Mouse (Mus musculus) gastrocnemius, adult 8-10 months (tissue): ENCODE data around the gene Fgfr2. TPM values are rescaled to one million over a fixed set of nuclear protein-coding genes. Genes with fewer than 3 reads are reported as not detected.
A peak's percentile ranks its signal among the peaks of the same experiment; 100 is the strongest.

Experiments
- DNase-seq, 2 experiments: peaks; one replicate each; pipeline ENCODE4 v3.0.0; 2022; ENCODE audit warnings: low spot score in 2 of 2
- total RNA-seq, 4 experiments: library from RNA; stranded (reverse); gene quantifications; 2 replicates each; pipeline ENCODE4 v1.2.4; 2022

Fgfr2 gene
- total RNA-seq, 4 experiments from 2014 or later = 0.17 to 1.3 (median 0.62) TPM

DNA sequence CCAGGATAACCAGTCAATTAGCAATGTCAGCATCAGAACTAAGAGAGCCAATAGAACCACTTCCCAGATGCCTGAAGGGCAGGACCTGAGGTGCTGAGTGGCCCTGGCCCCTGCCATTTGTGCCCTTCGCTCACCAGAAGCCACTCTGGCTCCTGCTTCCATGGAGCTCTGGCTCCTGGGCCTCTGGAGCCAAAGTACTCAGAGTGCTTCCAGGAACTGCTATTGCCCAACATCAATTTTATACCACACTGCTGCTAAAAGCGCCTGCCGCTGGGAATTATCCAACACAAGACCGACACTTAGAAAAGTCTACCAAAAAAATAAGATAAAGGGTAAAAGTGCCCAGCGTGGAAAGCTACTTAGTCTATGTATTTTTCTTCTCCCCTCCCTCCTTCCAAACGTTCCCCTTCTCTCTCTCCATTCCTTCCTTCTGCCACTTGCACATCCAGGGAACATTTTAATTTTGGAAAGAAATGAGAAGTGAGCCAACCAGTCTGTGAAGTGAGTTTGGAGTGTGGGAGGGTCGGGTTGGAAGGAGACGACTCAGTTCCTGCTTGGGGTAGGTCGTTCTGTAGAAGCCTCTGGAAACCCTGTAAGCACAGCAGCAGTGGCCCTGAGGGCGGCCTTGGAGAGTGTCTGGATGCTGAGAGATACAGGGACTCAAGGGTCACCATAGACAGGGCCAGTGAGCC is 1216.5 kb downstream of the Fgfr2 start:
- no peak for DNase-seq

DNA sequence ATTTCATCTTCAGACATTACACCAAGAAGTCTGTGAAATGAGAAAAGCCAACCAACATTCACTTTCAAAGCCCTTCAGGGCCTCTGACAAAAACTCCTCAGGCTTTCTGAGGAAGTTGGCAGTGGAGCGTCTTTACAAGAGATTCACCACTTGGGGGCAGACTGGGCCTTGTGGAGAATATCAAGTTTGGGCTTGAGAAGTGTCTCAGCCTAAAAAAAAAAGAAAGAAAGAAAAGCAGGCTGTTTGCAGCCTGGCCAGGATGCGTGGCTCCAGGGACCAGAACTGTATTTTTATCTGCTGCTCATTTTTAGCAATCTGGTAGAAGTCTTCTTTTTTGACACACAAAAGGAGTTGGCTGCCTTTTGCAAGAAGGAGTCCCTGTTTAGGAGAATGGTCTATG is 1223.8 kb downstream of the Fgfr2 start:
- peak; percentile 45 to 49 for DNase-seq

DNA sequence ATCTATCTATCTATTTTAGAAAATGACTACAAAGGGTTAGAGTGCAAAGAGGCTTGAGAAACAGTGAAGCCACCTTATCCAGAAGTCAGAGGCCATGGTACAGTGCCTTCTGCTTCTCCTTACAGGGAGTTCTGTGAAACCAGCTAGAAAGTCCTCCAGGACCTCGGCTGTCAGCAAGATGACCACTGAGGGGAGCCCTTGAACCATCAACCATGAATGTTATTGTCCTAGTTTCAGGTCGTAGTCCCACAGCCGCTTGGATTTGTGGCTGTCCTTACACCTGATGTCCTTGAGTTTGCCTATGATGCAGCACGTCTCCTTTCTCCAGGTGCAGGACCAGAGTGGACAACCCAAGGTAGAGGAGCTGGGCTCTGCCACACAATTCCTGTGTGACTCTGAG is 1225.9 kb downstream of the Fgfr2 start:
- DNase-seq = no peak

GRCm38 (mm10) chr7:131882824-131883223 is 1240.3 kb downstream of the Fgfr2 start:
- no peak for DNase-seq

GRCm38 (mm10) chr7:131881876-131882615 is 1241.1 kb downstream of the Fgfr2 start:
- DNase-seq = peak; percentile 26 to 55

GRCm38 (mm10) chr7:131880150-131880549 is 1243.0 kb downstream of the Fgfr2 start:
- no peak for DNase-seq

DNA sequence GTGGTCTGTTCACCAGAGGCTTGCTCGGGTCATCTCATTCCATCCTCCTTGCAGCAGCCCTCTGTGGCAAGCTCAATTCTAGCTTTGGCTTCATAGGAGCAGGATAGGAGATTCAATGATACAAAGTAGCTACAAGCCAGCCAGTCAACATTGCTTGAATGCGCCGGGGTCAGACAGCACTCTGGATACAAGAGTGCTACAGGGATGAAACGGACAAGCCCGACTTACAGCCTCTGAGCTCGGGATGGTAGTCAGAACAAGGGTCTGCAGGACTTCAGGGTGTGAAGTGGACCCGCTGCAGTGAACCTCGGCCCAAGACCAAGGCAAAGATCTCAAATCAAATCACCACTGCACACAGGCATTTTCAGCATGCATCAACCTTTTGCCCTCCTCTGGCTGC is 1244.3 kb downstream of the Fgfr2 start:
- DNase-seq = no peak

DNA sequence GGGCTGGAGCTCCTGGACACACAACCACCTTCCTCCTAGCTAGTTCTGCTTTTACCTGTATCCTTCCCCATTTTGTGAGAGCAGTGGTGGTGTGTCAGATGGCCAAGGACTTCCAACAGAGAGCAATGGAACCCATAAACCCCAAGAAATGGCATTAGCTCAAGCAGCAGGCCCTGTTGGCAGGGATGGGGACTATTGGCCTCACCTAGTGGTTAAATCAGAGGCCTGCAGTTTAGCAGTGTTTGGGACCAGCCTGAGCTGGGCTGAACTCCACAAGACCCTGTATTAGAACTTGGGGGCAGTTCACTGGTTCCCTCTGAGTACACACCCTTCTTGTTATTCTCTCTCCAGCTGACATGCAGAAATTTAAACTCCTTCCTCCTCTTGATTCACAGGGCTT is 1262.0 kb downstream of the Fgfr2 start:
- no peak for DNase-seq

- DNase-seq = no peak
Measured at GRCm38 (mm10) chr7:131855641-131856040, 1267.5 kb downstream of the Fgfr2 start.

GRCm38 (mm10) chr7:131850579-131850978 is 1272.6 kb downstream of the Fgfr2 start:
- no peak for DNase-seq

GRCm38 (mm10) chr7:131846066-131846905 is 1276.9 kb downstream of the Fgfr2 start:
- DNase-seq = no peak

GRCm38 (mm10) chr7:131830261-131830660 is 1292.9 kb downstream of the Fgfr2 start:
- no peak for DNase-seq

- DNase-seq = no peak
Measured at GRCm38 (mm10) chr7:131826811-131827210, 1296.3 kb downstream of the Fgfr2 start.

DNA sequence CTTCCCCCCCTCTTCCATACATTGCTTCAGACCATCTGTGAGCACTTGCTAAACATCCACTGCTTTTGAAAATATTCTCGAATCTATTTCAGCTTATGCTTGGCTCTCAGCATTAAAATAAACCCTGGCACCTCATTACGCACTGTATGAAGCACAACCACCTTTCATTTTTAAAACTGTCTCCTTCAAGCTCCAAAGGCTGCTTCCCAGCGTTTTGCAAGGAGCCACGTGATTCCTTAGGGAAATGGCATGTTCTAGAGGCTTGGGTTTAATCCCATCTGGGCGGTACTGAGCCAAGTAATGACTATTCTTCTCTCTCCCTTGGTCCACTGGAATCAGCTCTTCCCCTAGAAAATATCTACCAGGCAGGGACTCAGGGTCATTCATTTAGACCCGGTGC is 1305.2 kb downstream of the Fgfr2 start:
- no peak for DNase-seq

DNA sequence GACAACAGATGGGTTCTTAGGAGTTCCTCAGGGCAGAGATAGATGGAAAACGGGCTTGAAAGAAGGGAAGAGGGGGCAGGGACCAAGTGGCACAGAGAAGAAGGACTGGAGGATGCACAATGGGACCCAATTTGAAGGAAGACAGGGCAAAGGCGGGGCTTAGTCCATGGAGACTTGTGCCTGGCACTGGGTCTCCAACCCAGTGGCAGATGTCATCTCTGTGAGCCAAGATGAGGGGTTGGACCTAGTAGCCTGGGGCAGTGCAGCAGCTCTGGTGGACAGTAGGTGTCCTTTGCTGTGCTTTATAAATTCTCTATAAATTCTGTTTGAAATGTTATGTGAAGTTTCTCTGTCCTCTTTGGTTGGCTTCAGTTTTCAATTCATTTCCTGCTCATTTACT is 1306.5 kb downstream of the Fgfr2 start:
- no peak for DNase-seq

- no peak for DNase-seq
Measured at GRCm38 (mm10) chr7:131812116-131812515, 1311.0 kb downstream of the Fgfr2 start.

GRCm38 (mm10) chr7:131810916-131811315 is 1312.2 kb downstream of the Fgfr2 start:
- DNase-seq = no peak

DNA sequence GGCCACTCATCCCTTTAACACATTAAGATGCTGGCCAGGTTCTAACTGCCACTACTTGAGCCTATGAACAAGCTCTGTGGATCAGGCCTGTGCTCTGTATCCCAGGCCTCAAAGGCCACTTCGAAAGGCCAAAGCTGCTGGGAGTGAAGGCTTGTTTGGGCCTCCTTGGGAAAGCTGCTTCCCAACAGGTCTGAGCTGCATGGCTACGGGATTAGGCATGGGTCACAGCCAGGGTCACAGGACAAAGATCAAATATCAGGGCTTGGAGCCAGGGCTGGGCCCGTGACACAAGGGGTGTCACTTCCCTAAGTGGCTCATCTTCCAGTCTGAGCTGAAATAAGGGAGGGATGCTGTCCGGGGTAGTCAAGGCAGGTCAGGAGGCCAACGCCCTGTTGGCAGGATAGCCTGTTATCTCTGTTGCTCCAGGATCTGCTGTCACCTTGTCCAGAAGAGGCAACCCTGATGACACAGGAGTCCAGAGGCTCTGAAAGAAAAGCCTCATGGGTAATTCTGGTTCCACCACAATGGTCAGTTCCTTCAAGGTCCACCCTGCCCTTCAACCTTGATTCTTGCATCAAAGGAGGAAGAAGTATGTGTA is 1313.5 kb downstream of the Fgfr2 start:
- peak in 1 of 2 experiments; percentile 5 for DNase-seq

DNA sequence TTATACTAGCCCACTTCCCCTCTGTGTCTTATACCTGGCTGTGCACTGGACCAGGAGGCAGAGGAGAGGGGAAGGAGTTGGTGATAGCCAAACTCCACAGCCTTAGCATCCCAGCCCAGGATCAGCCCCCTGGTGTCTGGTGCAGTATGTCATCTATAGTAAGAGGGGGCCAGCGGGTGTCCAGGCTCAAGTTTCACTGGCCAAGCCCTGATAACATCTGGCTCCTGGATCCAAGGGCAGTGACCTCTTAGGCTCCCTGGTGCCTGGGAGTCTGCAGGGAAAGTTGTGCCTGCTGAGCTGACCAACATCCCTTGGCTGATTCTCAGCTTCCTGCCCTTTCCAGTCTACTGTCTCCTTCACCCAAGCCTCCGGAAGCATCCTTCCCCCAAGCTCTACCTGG is 1315.9 kb downstream of the Fgfr2 start:
- no peak for DNase-seq

DNA sequence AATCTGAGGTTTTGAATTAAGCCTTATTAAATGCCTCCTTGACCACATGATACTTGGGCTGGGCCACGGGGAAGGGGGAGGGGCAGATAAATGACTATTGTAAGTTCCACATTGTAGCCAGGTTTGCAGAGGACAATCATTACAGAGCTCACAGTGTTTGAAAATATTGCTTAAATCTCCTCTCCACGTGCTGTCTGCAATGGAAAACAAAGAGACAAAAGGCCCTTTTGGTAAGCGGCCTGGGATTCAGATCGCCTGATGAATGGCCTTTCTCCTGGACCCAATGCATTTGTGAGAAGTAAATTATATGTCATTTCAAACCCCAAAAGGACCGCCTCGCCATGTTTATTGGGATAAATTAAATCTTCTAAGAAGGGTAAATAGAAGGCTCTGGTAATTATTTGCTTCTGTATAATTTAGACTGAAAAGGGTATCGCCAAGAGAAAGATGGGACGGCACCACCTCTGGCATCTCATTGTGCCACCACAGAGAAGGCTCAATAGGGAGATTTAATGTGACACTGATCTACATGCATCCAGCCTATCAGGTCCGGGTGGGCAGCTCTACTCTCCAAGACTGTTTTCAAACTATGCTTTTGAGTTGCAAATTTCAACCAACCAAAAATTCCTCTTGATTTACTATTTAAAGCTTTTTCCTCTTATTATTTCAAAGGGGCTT is 1317.5 kb downstream of the Fgfr2 start:
- no peak for DNase-seq

- DNase-seq = no peak
Measured at GRCm38 (mm10) chr7:131800416-131801045, 1322.6 kb downstream of the Fgfr2 start.
